Mouse (Mus musculus) stomach, embryonic 15.5 days (tissue): ENCODE measurements around the gene Gsg1. TPM values are rescaled to one million over a fixed set of nuclear protein-coding genes. Genes with fewer than 3 reads are reported as not detected.

Source experiments
- ATAC-seq: fragments of 200-750 bp; cut with Nextera tagmentation; 2 replicates; pipeline ENCODE4 v1.8.0; 2017; ENCODE audit warnings: low read depth, moderate number of reproducible peaks, moderate TSS enrichment; ENCODE audit not compliant: insufficient read depth, low FRiP score
- H3K27ac ChIP-seq: fragments of 300-500 bp; sonication (generic); 2 replicates; pipeline ENCODE4 v1.5.1; 2015; ENCODE audit warnings: mild to moderate bottlenecking, inconsistent platforms
- H3K27me3 ChIP-seq: fragments of 300-500 bp; sonication (generic); replicated peaks from 2 replicates; pipeline ENCODE4 v1.6.1; 2015; ENCODE audit warnings: inconsistent platforms
- H3K36me3 ChIP-seq: fragments of 300-500 bp; sonication (generic); 2 replicates; pipeline ENCODE4 v1.6.1; 2015; ENCODE audit warnings: inconsistent platforms
- H3K4me1 ChIP-seq: fragments of 300-500 bp; sonication (generic); 2 replicates; pipeline ENCODE4 v1.6.1; 2015; ENCODE audit warnings: inconsistent platforms
- H3K4me2 ChIP-seq: fragments of 300-500 bp; sonication (generic); 2 replicates; pipeline ENCODE4 v1.6.1; 2015; ENCODE audit warnings: mild to moderate bottlenecking, inconsistent platforms
- H3K4me3 ChIP-seq: fragments of 300-500 bp; sonication (generic); replicated peaks from 2 replicates; pipeline ENCODE4 v1.5.1; 2015; ENCODE audit warnings: inconsistent platforms
- H3K9ac ChIP-seq: fragments of 300-500 bp; sonication (generic); 2 replicates; pipeline ENCODE4 v1.6.1; 2015; ENCODE audit warnings: inconsistent platforms
- H3K9me3 ChIP-seq: fragments of 300-500 bp; sonication (generic); 2 replicates; pipeline ENCODE4 v1.6.1; 2016; ENCODE audit warnings: inconsistent platforms
- WGBS: fragments of 180-500 bp; shearing (Covaris S2); methylation state at CpG from one replicate; pipeline ENCODE4 v1.1.7; 2015; 5-methylcytosine and 5-hydroxymethylcytosine counted together
- polyA plus RNA-seq: library from polyadenylated mRNA; unstranded; fragments of >200 nt; fragmentation: Nextera tagmentation; extraction: Ambion mirVana; gene quantifications from 2 replicates; pipeline ENCODE4 v1.2.1, GENCODE M21; 2015

The Gsg1 gene
- polyA plus RNA-seq, 1 experiment from 2014 or later, result 0.72 TPM

DNA sequence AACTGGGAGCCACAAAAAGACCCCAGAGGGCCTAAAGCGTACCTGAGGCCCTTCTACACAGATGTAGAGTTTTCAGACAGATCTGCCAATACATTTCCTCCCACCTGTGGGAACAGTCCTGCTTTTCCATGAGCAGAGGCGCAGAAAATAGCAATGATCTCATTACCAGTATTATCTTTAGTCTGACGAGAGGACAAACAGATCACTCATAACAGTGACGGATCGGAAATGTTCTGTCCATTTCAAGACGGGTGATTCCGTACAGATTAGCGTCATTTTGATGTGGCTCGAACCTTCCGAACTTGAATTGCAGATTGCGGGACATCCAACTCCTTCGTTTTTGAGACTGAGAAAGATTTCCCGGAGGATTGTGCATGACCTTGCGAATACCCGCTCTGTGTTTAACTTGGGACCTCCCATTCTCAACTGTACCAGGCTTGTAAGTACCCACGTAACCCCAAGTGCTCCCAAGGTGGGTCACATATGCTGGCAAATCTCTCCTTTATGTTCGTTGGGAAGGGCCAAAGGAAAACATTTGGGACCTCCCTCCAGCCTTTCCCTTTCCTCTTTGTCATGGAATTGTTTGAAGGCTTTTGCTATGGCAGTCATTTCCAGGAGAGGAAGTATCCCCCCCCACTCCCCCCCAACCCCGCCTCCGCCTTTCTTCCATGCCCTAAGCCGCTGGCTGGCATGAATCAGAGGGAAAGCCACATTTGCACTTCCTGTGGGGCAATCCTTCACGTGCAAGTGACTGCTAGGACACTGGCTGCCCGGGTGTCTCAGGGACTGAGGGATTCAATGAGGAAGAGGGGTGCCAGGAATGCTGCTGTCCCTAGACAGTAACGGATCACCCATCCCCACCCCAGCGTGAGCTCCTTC lies 2.1 kb downstream of the Gsg1 start:
- Histone ChIP-seq H3K36me3 (no peaks in the 10 kb centered on the region), H3K4me2 (peak overlapping the region; percentile 46), H3K9ac (no peak overlapping the region), H3K27me3 (no peaks in the 10 kb centered on the region), H3K27ac (peak overlapping the region; percentile 66), H3K4me3 (no peak overlapping the region; the same call in 1 of the 2 replicates), H3K4me1 (peaks cover 21% of the 10 kb centered on the region), H3K9me3 (no peaks in the 10 kb centered on the region)
- WGBS, result 50% methylated on average over 24 of the region's 24 CpGs
- peak; percentile 12; the same call in 1 of the 2 replicates for ATAC-seq

DNA sequence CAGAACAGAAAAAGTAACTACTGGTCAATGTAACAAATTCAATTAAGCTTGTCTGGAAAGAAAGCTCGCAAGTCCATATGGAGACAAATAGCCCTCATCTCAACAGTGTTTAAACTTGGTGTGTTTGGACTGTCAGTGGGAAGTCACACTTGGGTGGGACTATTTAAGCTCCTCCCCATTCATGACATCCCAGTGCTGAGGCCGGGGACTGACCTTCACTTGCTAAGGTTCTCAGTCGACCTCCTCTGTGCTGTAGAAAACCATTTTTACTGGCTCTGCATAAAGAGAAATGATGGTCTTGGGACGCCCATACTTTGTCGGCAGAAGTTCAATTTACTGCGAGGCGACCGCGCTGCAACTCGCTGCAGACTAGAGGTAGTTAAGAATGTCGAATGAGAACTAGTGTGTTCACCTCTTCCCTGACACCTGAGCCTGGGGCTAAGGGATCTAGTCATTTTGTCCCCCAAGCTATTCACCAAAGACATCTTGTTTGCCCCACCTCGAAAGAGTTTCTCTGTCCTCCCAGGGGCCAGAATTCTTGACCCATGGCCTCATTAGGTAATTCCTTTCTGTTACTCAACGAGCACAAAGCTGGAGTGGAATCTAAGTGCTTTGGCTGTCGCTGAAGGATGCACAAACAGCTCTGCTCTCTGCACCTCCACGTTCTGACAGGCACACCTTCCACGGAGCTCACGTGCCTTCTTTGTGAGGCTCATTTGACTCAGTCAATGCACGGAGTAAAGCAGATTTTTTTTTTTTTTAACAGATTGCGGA lies 3.0 kb downstream of the Gsg1 start:
- Histone ChIP-seq H3K4me1 (peaks cover 21% of the 10 kb centered on the region), H3K27me3 (no peaks in the 10 kb centered on the region), H3K4me3 (no peak overlapping the region), H3K9ac (no peak overlapping the region), H3K9me3 (no peaks in the 10 kb centered on the region), H3K4me2 (no peak overlapping the region), H3K36me3 (no peaks in the 10 kb centered on the region), H3K27ac (peak overlapping the region; percentile 66)
- ATAC-seq, result no peak
- WGBS, result 56% methylated on average over 19 of the region's 19 CpGs

GRCm38 (mm10) chr6:135249846-135250531 lies 4.2 kb downstream of the Gsg1 start:
- H3K4me1 ChIP-seq, result peaks cover 21% of the 10 kb centered on the region
- H3K27me3 ChIP-seq, result no peaks in the 10 kb centered on the region
- H3K9ac ChIP-seq, result no peak overlapping the region
- no peaks in the 10 kb centered on the region for H3K36me3 ChIP-seq
- 34% methylated on average over 19 of the region's 19 CpGs for WGBS
- H3K4me3 ChIP-seq, result no peak overlapping the region
- ATAC-seq, result peak; percentile 77
- peak overlapping the region; percentile 67 for H3K27ac ChIP-seq
- peak overlapping the region; percentile 32; the same call in 1 of the 2 replicates for H3K4me2 ChIP-seq
- no peaks in the 10 kb centered on the region for H3K9me3 ChIP-seq

GRCm38 (mm10) chr6:135247861-135248260 lies 6.3 kb downstream of the Gsg1 start:
- WGBS, result 46% methylated on average over 6 of the region's 6 CpGs
- peaks cover 21% of the 10 kb centered on the region for H3K4me1 ChIP-seq
- no peak for ATAC-seq

GRCm38 (mm10) chr6:135245586-135245985 lies 8.6 kb downstream of the Gsg1 start:
- Histone ChIP-seq H3K4me3 (no peak overlapping the region), H3K36me3 (no peaks in the 10 kb centered on the region), H3K9me3 (no peaks in the 10 kb centered on the region), H3K27ac (no peak overlapping the region), H3K4me1 (0 out of 2 replicates have a peak, but pooled peaks cover 8% of the 10 kb centered on the region), H3K4me2 (no peak overlapping the region), H3K27me3 (no peaks in the 10 kb centered on the region), H3K9ac (no peak overlapping the region)
- no peak for ATAC-seq
- 69% methylated on average over 8 of the region's 8 CpGs for WGBS

More at GRCm38 (mm10) chr6:135247861-135248260, 6.3 kb downstream of the Gsg1 start:
- Histone ChIP-seq H3K27ac (no peak overlapping the region), H3K9ac (no peak overlapping the region), H3K27me3 (no peaks in the 10 kb centered on the region), H3K36me3 (no peaks in the 10 kb centered on the region), H3K9me3 (no peaks in the 10 kb centered on the region), H3K4me3 (no peak overlapping the region), H3K4me2 (no peak overlapping the region)

DNA sequence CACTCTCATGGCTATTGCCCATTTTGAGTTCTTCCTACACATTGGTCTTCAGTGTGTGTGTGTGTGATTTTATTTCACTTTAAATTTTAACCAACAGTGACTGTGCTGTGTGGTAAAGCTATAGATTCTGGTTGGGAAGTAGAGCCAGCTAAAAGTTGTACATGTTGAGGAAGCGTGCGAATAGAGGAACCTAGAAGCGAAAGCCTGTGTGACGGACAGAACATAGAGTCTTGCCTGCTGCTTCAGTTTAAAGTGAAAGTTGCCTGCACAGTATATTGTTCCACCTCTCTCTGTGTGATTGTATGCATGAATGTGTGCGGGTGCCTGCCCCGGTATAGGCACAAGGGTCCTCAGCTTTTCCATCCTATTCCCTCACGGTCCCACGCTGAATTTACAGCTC lies 13.8 kb downstream of the Gsg1 start:
- Histone ChIP-seq H3K9me3 (no peaks in the 10 kb centered on the region), H3K9ac (no peak overlapping the region), H3K4me3 (no peak overlapping the region), H3K4me1 (no peaks in the 10 kb centered on the region), H3K27ac (no peak overlapping the region), H3K4me2 (no peak overlapping the region), H3K36me3 (peaks cover 4% of the 10 kb centered on the region; the same call in 1 of the 2 replicates), H3K27me3 (no peaks in the 10 kb centered on the region)
- ATAC-seq, result no peak
- 88% methylated on average over 8 of the region's 8 CpGs for WGBS

DNA sequence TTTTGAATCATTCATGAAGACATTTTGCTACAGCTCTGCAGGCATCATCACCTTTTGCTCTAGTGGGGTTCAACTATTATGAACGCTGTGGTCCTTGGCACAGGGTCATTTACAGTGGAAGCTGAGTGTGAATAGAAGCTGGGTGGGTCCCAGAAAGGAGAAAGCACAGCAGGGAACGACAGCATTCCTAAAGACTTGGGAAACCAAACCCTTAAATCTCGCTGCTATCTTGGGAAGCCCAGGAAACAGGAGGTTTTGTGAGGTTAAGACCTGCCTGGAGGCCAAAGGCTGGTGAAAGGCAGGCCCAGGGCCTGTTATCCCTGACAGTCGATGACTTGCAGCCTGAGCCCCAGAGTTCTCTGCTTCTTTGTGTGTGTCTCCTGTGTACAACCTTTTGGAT lies 15.9 kb downstream of the Gsg1 start:
- no peaks in the 10 kb centered on the region for H3K27me3 ChIP-seq
- H3K4me3 ChIP-seq, result no peak overlapping the region
- H3K4me2 ChIP-seq, result no peak overlapping the region
- H3K4me1 ChIP-seq, result no peaks in the 10 kb centered on the region
- H3K9ac ChIP-seq, result no peak overlapping the region
- H3K9me3 ChIP-seq, result no peaks in the 10 kb centered on the region
- peaks cover 4% of the 10 kb centered on the region; the same call in 1 of the 2 replicates for H3K36me3 ChIP-seq
- WGBS, result 52% methylated on average over 4 of the region's 4 CpGs
- no peak overlapping the region for H3K27ac ChIP-seq
- ATAC-seq, result no peak

DNA sequence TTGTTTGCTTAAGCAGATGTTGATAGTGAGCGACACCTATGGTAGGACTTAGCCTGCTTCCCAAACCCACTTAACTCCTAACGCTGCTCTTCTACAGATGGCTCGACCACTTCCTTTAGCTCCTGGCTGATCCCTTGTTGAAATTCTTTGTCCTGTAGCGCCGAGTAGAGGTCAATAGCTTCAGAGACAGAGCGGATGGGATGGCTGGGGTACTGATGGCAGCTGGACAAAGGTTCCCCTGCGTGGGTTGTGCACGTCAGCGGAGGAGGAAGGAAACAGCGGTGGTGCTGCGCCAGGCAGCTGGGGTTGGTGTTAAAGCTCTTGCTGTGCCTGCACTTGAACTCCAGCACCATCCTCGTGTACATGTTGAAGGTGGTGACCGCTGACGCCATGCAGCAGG lies 16.8 kb downstream of the Gsg1 start:
- Histone ChIP-seq H3K4me2 (no peak overlapping the region), H3K36me3 (peaks cover 8% of the 10 kb centered on the region; the same call in 1 of the 2 replicates), H3K4me3 (no peak overlapping the region), H3K9me3 (no peaks in the 10 kb centered on the region), H3K4me1 (no peaks in the 10 kb centered on the region), H3K27me3 (no peaks in the 10 kb centered on the region), H3K9ac (no peak overlapping the region), H3K27ac (no peak overlapping the region)
- no peak; the same call in 1 of the 2 replicates for ATAC-seq
- WGBS, result 57% methylated on average over 14 of the region's 14 CpGs

DNA sequence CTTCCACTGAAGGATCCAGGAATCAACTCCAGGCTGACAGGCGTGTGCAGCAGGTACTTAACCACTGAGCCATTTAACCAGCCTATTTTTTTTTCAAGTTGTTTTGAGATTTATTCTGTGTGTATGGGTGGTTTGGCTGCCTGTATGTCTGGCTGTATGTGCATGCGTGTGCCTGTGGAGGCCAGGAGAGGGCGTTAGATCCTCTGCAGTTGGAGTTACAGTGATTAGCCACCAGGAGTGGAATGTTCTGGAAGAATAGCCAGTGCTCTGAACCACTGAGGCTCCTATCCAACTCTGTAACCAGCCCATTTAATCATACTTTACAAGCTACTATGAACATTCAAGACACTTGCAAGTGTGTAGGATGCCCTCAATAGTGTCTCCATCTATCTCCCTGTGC lies 17.6 kb downstream of the Gsg1 start:
- Histone ChIP-seq H3K36me3 (peaks cover 9% of the 10 kb centered on the region; the same call in 1 of the 2 replicates), H3K9me3 (no peaks in the 10 kb centered on the region), H3K27me3 (no peaks in the 10 kb centered on the region), H3K9ac (no peak overlapping the region), H3K27ac (no peak overlapping the region), H3K4me3 (no peak overlapping the region), H3K4me2 (no peak overlapping the region), H3K4me1 (no peaks in the 10 kb centered on the region)
- no peak for ATAC-seq
- WGBS, result 89% methylated on average over 3 of the region's 3 CpGs

DNA sequence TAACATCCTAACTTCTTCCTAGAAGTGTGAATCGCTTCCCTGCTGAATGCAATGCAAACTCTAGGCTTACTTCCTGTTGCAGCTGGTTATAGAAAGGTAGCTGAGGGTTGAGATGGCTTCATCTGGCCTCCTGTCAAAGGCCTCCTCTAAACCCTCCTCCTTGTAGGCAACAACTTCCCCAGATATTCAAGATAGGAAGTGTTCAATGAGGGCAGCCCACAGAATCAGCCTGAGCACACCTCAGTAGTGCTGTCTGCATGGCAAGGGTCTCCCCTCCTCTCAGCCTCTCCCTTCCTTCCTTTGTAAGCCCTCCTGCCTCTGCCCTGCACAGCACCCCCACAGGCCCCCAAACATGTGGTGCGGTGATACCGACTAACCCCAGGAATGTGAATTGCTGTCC lies 18.4 kb downstream of the Gsg1 start:
- H3K4me2 ChIP-seq, result no peak overlapping the region
- peaks cover 9% of the 10 kb centered on the region; the same call in 1 of the 2 replicates for H3K36me3 ChIP-seq
- WGBS, result 80% methylated on average over 3 of the region's 3 CpGs
- no peaks in the 10 kb centered on the region for H3K4me1 ChIP-seq
- H3K9ac ChIP-seq, result no peak overlapping the region
- ATAC-seq, result no peak
- H3K4me3 ChIP-seq, result no peak overlapping the region
- no peak overlapping the region for H3K27ac ChIP-seq
- no peaks in the 10 kb centered on the region for H3K27me3 ChIP-seq
- no peaks in the 10 kb centered on the region for H3K9me3 ChIP-seq

DNA sequence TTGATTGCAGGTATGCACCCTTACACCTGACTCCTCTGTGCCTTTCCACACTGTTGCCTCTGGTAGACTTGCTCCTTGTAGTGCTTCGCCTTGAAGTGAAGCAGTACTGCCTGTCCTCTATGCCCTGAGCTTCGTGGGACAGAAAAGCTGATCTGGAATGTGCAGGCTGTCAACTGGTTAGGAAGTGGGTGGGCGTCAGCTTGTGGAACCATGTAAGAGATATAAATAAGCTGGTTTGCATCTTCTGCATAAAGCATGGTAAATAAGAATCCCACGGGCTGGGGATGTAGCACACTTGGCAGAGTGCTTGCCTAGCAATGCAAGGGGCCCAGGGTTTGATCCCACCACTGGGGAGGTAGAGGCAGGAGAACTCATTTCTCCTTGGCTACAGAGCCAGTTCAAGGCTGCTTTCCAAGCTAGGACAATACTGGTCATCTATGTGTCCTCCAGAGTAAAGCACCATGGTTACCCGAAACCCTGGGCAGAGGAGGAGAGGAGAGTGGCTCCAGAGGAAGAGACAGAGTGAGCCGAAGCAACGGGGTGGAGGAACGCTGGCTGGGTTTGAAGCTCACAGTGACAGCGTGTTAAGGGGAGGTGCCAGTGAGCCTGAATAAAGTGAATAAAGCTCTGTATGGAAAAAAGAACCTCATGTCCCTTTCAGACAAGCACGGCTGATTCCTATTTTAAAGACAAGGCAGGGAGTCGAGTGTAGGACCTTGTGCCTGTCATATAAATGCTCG lies 21.5 kb downstream of the Gsg1 start:
- WGBS, result 81% methylated on average over 12 of the region's 12 CpGs
- H3K4me3 ChIP-seq, result no peak overlapping the region
- no peak overlapping the region for H3K4me2 ChIP-seq
- H3K27me3 ChIP-seq, result no peaks in the 10 kb centered on the region
- H3K9ac ChIP-seq, result no peak overlapping the region
- H3K27ac ChIP-seq, result no peak overlapping the region
- no peaks in the 10 kb centered on the region for H3K9me3 ChIP-seq
- ATAC-seq, result no peak
- H3K4me1 ChIP-seq, result no peaks in the 10 kb centered on the region
- peaks cover 9% of the 10 kb centered on the region; the same call in 1 of the 2 replicates for H3K36me3 ChIP-seq
